Mouse (Mus musculus) lung, embryonic 16.5 days (tissue): Measurements from ENCODE around the gene Ric1. TPM values are rescaled to one million over a fixed set of nuclear protein-coding genes. Genes with fewer than 3 reads are reported as not detected.

ENCODE experiments used
- polyA plus RNA-seq: library from polyadenylated mRNA; unstranded; fragments of >200 nt; fragmentation: Nextera tagmentation; extraction: Ambion mirVana; gene quantifications from 2 replicates; pipeline ENCODE4 v1.2.1, GENCODE M21; 2015

Ric1 gene
- polyA plus RNA-seq, 1 experiment from 2014 or later, result 13.5 TPM

Other genes starting within 250 kb of the Ric1 start
- gene Insl6, start 196.9 kb upstream of the Ric1 start, polyA plus RNA-seq, result 1.0 and 2.9 TPM in 2 replicates
- 0.14 TPM in 1 of 2 replicates, not detected in the other for gene Rln1, start 187.6 kb upstream of the Ric1 start, polyA plus RNA-seq
- gene Plgrkt, start 154.9 kb upstream of the Ric1 start, polyA plus RNA-seq, result 56.0 and 61.2 TPM in 2 replicates
- gene Cd274, start 154.8 kb upstream of the Ric1 start, polyA plus RNA-seq, result 0.28 and 0.88 TPM in 2 replicates
- gene Pdcd1lg2, start 111.4 kb upstream of the Ric1 start, polyA plus RNA-seq, result 0.21 TPM in 1 of 2 replicates, not detected in the other
- gene Ermp1, start 126.1 kb downstream of the Ric1 start, polyA plus RNA-seq, result 5.8 and 6.2 TPM in 2 replicates
- not detected in 2 replicates for gene Mlana, start 175.5 kb downstream of the Ric1 start, polyA plus RNA-seq